Mouse (Mus musculus): ENCODE results near the gene Vps13a.

- TF ChIP-seq CTCF (IDR thresholded peaks at IDR 0.05) (no peak), EP300 (IDR thresholded peaks at IDR 0.05; ENCODE audit: insufficient read depth, low read depth, low read length) (no peak)
These were observed 23.8 kb upstream of the Vps13a start for GRCm38 (mm10) chr19:16804578-16804977.

Measured in heart, adult 2 months (tissue).